Mouse (Mus musculus) liver, embryonic 15.5 days (tissue): ENCODE data around the gene Gtpbp1. TPM values are rescaled to one million over a fixed set of nuclear protein-coding genes. Genes with fewer than 3 reads are reported as not detected.

ENCODE experiments used
- ATAC-seq: fragments of 200-750 bp; cut with Nextera tagmentation; 2 replicates; pipeline ENCODE4 v1.8.0; 2017; ENCODE audit warnings: moderate number of reproducible peaks, mild to moderate bottlenecking, moderate library complexity; ENCODE audit not compliant: insufficient read depth
- H3K27ac ChIP-seq: fragments of 300-500 bp; sonication (generic); replicated peaks from 2 replicates; pipeline ENCODE4 v1.5.1; 2015; ENCODE audit warnings: mild to moderate bottlenecking, inconsistent platforms
- H3K27me3 ChIP-seq: fragments of 300-500 bp; sonication (generic); 2 replicates; pipeline ENCODE4 v1.6.1; 2015; ENCODE audit warnings: mild to moderate bottlenecking, inconsistent platforms
- H3K36me3 ChIP-seq: fragments of 300-500 bp; sonication (generic); replicated peaks from 2 replicates; pipeline ENCODE4 v1.6.1; 2015; ENCODE audit warnings: moderate library complexity, mild to moderate bottlenecking, inconsistent platforms
- H3K4me1 ChIP-seq: fragments of 300-500 bp; sonication (generic); replicated peaks from 2 replicates; pipeline ENCODE4 v1.6.1; 2015; ENCODE audit warnings: inconsistent platforms
- H3K4me2 ChIP-seq: fragments of 300-500 bp; sonication (generic); 2 replicates; pipeline ENCODE4 v1.6.1; 2015; ENCODE audit warnings: moderate library complexity, mild to moderate bottlenecking, inconsistent platforms
- H3K4me3 ChIP-seq: fragments of 300-500 bp; sonication (generic); replicated peaks from 2 replicates; pipeline ENCODE4 v1.5.1; 2015; ENCODE audit warnings: mild to moderate bottlenecking, inconsistent platforms
- H3K9ac ChIP-seq: fragments of 300-500 bp; sonication (generic); 2 replicates; pipeline ENCODE4 v1.6.1; 2015; ENCODE audit warnings: moderate library complexity, mild to moderate bottlenecking, inconsistent platforms
- H3K9me3 ChIP-seq: fragments of 300-500 bp; sonication (generic); replicated peaks from 2 replicates; pipeline ENCODE4 v1.6.1; 2016; ENCODE audit warnings: inconsistent platforms
- WGBS: fragments of 180-500 bp; shearing (Covaris S2); methylation state at CpG from one replicate; pipeline ENCODE4 v1.1.7; 2015; ENCODE audit warnings: mixed read lengths; ENCODE audit not compliant: insufficient replicate concordance; 5-methylcytosine and 5-hydroxymethylcytosine counted together
- polyA plus RNA-seq: library from polyadenylated mRNA; unstranded; fragments of >200 nt; fragmentation: Nextera tagmentation; extraction: Ambion mirVana; gene quantifications from 2 replicates; pipeline ENCODE4 v1.2.1, GENCODE M21; 2015

Gtpbp1 gene
- polyA plus RNA-seq, 1 experiment from 2014 or later, result 29.9 TPM

DNA sequence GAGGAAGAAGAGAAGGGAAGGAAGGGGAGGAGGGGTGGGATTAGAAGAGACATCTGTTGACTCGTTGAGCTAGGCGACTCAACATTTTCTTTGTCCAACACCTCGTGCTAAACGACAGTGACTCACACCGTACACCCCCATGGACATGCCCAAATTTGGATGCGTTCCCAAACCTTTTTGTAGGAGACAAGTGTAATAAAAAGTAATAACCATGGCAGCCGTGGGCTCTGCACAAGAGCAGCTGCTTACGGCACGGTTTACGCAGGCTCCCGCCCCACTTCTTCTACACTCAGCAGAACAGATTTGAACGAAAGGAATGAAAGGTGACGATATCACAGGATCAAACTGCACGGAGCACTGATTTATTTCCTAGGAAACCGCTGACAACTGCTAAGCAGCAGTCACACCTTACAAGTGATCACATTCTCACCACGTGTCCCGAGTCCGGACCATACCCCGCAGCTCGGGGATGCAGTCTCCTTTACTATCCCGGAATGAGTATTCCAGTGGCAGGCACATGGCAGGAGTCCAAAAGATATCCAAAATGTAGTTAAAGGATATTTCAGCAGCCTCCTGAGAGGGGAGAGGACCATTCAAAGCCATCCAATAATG is 80.1 kb downstream of the Gtpbp1 start:
- Histone ChIP-seq H3K36me3 (no peaks in the 10 kb centered on the region), H3K4me2 (no peak overlapping the region), H3K4me1 (peaks cover 23% of the 10 kb centered on the region), H3K9me3 (no peaks in the 10 kb centered on the region), H3K27ac (no peak overlapping the region), H3K27me3 (0 out of 2 replicates have a peak, but pooled peaks cover 3% of the 10 kb centered on the region), H3K9ac (no peak overlapping the region), H3K4me3 (no peak overlapping the region)
- ATAC-seq, result no peak
- 73% methylated on average over 21 of the region's 21 CpGs for WGBS

Other genes starting within 250 kb of the Gtpbp1 start
- 8.0 and 9.2 TPM in 2 replicates for gene Csnk1e, start 235.3 kb upstream of the Gtpbp1 start, polyA plus RNA-seq
- gene Kcnj4, start 185.6 kb upstream of the Gtpbp1 start, polyA plus RNA-seq, result not detected in 2 replicates
- gene Kdelr3, start 174.4 kb upstream of the Gtpbp1 start, polyA plus RNA-seq, result 4.5 and 5.3 TPM in 2 replicates
- gene Ddx17, start 144.1 kb upstream of the Gtpbp1 start, polyA plus RNA-seq, result 11.6 and 12.8 TPM in 2 replicates
- 0.18 and 0.24 TPM in 2 replicates for gene Dmc1, start 85.7 kb upstream of the Gtpbp1 start, polyA plus RNA-seq
- 0.05 and 0.12 TPM in 2 replicates for gene Fam227a, start 31.9 kb upstream of the Gtpbp1 start, polyA plus RNA-seq
- gene Cby1, start 31.6 kb upstream of the Gtpbp1 start, polyA plus RNA-seq, result 12.3 and 12.7 TPM in 2 replicates
- gene Tomm22, start 20.0 kb upstream of the Gtpbp1 start, polyA plus RNA-seq, result 124 and 134 TPM in 2 replicates
- 20.1 and 22.3 TPM in 2 replicates for gene Josd1, start 2.9 kb upstream of the Gtpbp1 start, polyA plus RNA-seq
- 2.1 and 2.6 TPM in 2 replicates for gene Sun2, start 51.7 kb downstream of the Gtpbp1 start, polyA plus RNA-seq
- gene Dnal4, start 87.0 kb downstream of the Gtpbp1 start, polyA plus RNA-seq, result 7.7 and 9.0 TPM in 2 replicates
- 0.08 and 0.17 TPM in 2 replicates for gene Nptxr, start 113.9 kb downstream of the Gtpbp1 start, polyA plus RNA-seq
- not detected in 2 replicates for gene Npcd, start 143.4 kb downstream of the Gtpbp1 start, polyA plus RNA-seq
- 6.7 and 8.1 TPM in 2 replicates for gene Cbx6, start 143.8 kb downstream of the Gtpbp1 start, polyA plus RNA-seq
- 33.5 and 34.5 TPM in 2 replicates for gene Apobec3, start 200.8 kb downstream of the Gtpbp1 start, polyA plus RNA-seq